In genomic region chrX:19231823-19232222, GRCm38 (mm10) we compare ENCODE assay signal across 28 mouse cellular contexts.
DNase-seq lines count a peak whose midpoint lies in the region; ATAC-seq and TF ChIP-seq lines count a peak whose summit lies in the region.
"Had no signal": no experiment of that assay in that cellular context is flagged by ENCODE, and none has a peak within 500 bp of the region (broad histone marks: within the 10 kb centered on the region; RNA-seq: fewer than 3 reads in every experiment).

No protein-coding gene starts in this region.

- no peak for DNase-seq in kidney, postnatal 0 days (ENCODE audit: low spot score)
- no peak for DNase-seq in liver, postnatal 0 days
- DNase-seq in liver, result no peak
- DNase-seq in 416B (ENCODE audit: low read depth), result peak; percentile 25
- DNase-seq in MEL (ENCODE audit: low read depth, low spot score), result peak; percentile 44
- no peak for DNase-seq in heart, adult 9 months (ENCODE audit: low spot score in 2 of 2)
- DNase-seq: adrenal gland, postnatal 14 days; cerebellum, adult 11-12 months; cerebellum, adult 9-11 months; embryo, embryonic 11 days; gastrocnemius, postnatal 14 days; heart, adult 18-20 months; heart, postnatal 4 days; kidney, adult 11 months; midbrain, embryonic 14.5 days; right cerebral cortex, adult 18-20 months; spleen, adult 18-20 months; thymus, postnatal 14 days had no signal

- no peak overlapping the region for H3K4me3 ChIP-seq in kidney, postnatal 0 days (replicated peaks; ENCODE audit: low read depth, low read length)
- no peak overlapping the region for H3K4me3 ChIP-seq in kidney, embryonic 15.5 days (replicated peaks)
- no peak overlapping the region for H3K4me3 ChIP-seq in liver, postnatal 0 days (ENCODE audit: low read depth, low read length)
- H3K4me3 ChIP-seq in MEL (ENCODE audit: control insufficient read depth in 1 of 2, insufficient read depth in 1 of 2, low read depth in 2 of 2, low read length in 2 of 2), result no peak overlapping the region
- H3K4me3 ChIP-seq: embryonic facial prominence, embryonic 12.5 days; forebrain, embryonic 15.5 days; heart, embryonic 12.5 days; hindbrain, embryonic 13.5 days; limb, embryonic 10.5 days; limb, embryonic 15.5 days; neural tube, embryonic 15.5 days had no signal

- ATAC-seq in kidney, postnatal 0 days (replicated peaks; ENCODE audit: low FRiP score, low read depth), result no peak
- ATAC-seq in kidney, embryonic 15.5 days (replicated peaks; ENCODE audit: low FRiP score), result no peak
- no peak for ATAC-seq in liver, postnatal 0 days
- ATAC-seq: forebrain, embryonic 15.5 days; lung, postnatal 0 days had no signal

- no peak overlapping the region for H3K4me2 ChIP-seq in kidney, postnatal 0 days (ENCODE audit: low read length)
- no peak overlapping the region for H3K4me2 ChIP-seq in kidney, embryonic 15.5 days
- H3K4me2 ChIP-seq in liver, postnatal 0 days (ENCODE audit: low read depth, low read length), result no peak overlapping the region
- H3K4me2 ChIP-seq: embryonic facial prominence, embryonic 12.5 days; forebrain, embryonic 15.5 days; heart, embryonic 12.5 days; hindbrain, embryonic 13.5 days; limb, embryonic 15.5 days; neural tube, embryonic 15.5 days had no signal

- H3K9ac ChIP-seq in kidney, postnatal 0 days (ENCODE audit: low read depth, low read length), result no peak overlapping the region
- no peak overlapping the region for H3K9ac ChIP-seq in kidney, embryonic 15.5 days
- no peak overlapping the region for H3K9ac ChIP-seq in liver, postnatal 0 days (replicated peaks)
- no peak overlapping the region for H3K9ac ChIP-seq in MEL (ENCODE audit: control insufficient read depth, low read depth, low read length, poor library complexity, severe bottlenecking)
- H3K9ac ChIP-seq: embryonic facial prominence, embryonic 12.5 days; forebrain, embryonic 15.5 days; heart, embryonic 12.5 days; hindbrain, embryonic 13.5 days; limb, embryonic 15.5 days; neural tube, embryonic 15.5 days had no signal

- peak; percentile 33 for TF ChIP-seq CTCF in kidney, postnatal 0 days (IDR thresholded peaks at IDR 0.05; ENCODE audit: low read depth)
- peak; percentile 19 for TF ChIP-seq CTCF in liver, postnatal 0 days (IDR thresholded peaks at IDR 0.05; ENCODE audit: low read depth)
- peak in 1 of 3 experiments; percentile 49; a peak in 2 of 6 replicates for TF ChIP-seq CTCF in MEL (IDR thresholded peaks at IDR 0.05 in 2 of 3, conservative IDR thresholded peaks at IDR 0.05 in 1 of 3; ENCODE audit: control insufficient read depth in 1 of 3, insufficient read depth in 1 of 3, low read depth in 2 of 3, low read length in 3 of 3, poor library complexity in 1 of 3, severe bottlenecking in 1 of 3)

- peaks cover 4% of the 10 kb centered on the region for H3K79me2 ChIP-seq in MEL (ENCODE audit: control insufficient read depth, insufficient read depth, low read length, poor library complexity)

- H3K27me3 ChIP-seq in kidney, postnatal 0 days (ENCODE audit: insufficient read depth, low read length), result no peaks in the 10 kb centered on the region
- no peaks in the 10 kb centered on the region for H3K27me3 ChIP-seq in kidney, embryonic 15.5 days
- H3K27me3 ChIP-seq in liver, postnatal 0 days (ENCODE audit: insufficient read depth, low read length), result no peaks in the 10 kb centered on the region
- H3K27me3 ChIP-seq in MEL (ENCODE audit: control insufficient read depth in 1 of 2, insufficient read depth in 2 of 2, low read length in 2 of 2), result no peaks in the 10 kb centered on the region
- H3K27me3 ChIP-seq: embryonic facial prominence, embryonic 12.5 days; forebrain, embryonic 15.5 days; heart, embryonic 12.5 days; hindbrain, embryonic 13.5 days; limb, embryonic 15.5 days; neural tube, embryonic 15.5 days had no signal

- no peaks in the 10 kb centered on the region for H3K36me3 ChIP-seq in kidney, postnatal 0 days (ENCODE audit: insufficient read depth, low read length)
- H3K36me3 ChIP-seq in kidney, embryonic 15.5 days, result no peaks in the 10 kb centered on the region
- H3K36me3 ChIP-seq in liver, postnatal 0 days (replicated peaks; ENCODE audit: insufficient read depth, low read length), result no peaks in the 10 kb centered on the region
- H3K36me3 ChIP-seq in MEL (ENCODE audit: control insufficient read depth in 1 of 2, insufficient read depth in 2 of 2, low read length in 2 of 2), result peaks cover 8 to 15% of the 10 kb centered on the region in 2 experiments
- H3K36me3 ChIP-seq: embryonic facial prominence, embryonic 12.5 days; forebrain, embryonic 15.5 days; heart, embryonic 12.5 days; hindbrain, embryonic 13.5 days; limb, embryonic 10.5 days; limb, embryonic 15.5 days; neural tube, embryonic 15.5 days had no signal

- TF ChIP-seq POLR2A in MEL (IDR thresholded peaks at IDR 0.05; ENCODE audit: control insufficient read depth in 1 of 2, insufficient read depth in 1 of 2, low read depth in 1 of 2, low read length in 2 of 2, poor library complexity in 1 of 2), result no peak

- no peak for TF ChIP-seq EP300 in liver, postnatal 0 days (IDR thresholded peaks at IDR 0.05; ENCODE audit: low read depth)
- TF ChIP-seq EP300 in MEL (IDR thresholded peaks at IDR 0.05; ENCODE audit: low read depth in 1 of 2, low read length in 2 of 2), result no peak

- TF ChIP-seq RAD21 in MEL (IDR thresholded peaks at IDR 0.05; ENCODE audit: low read depth, low read length), result peak; percentile 33

- WGBS in kidney, postnatal 0 days, result 81% methylated on average over 3 of the region's 3 CpGs
- 80% methylated on average over 3 of the region's 3 CpGs for WGBS in kidney, embryonic 15.5 days
- 71% methylated on average over 3 of the region's 3 CpGs for WGBS in liver, postnatal 0 days (ENCODE audit: insufficient replicate concordance)

- H3K27ac ChIP-seq in kidney, postnatal 0 days, result no peak overlapping the region
- H3K27ac ChIP-seq in kidney, embryonic 15.5 days, result no peak overlapping the region
- H3K27ac ChIP-seq in liver, postnatal 0 days (ENCODE audit: low read depth), result no peak overlapping the region
- no peak overlapping the region for H3K27ac ChIP-seq in MEL (ENCODE audit: control insufficient read depth, low read depth, low read length)
- H3K27ac ChIP-seq: embryonic facial prominence, embryonic 12.5 days; forebrain, embryonic 15.5 days; hindbrain, embryonic 13.5 days; limb, embryonic 10.5 days; limb, embryonic 15.5 days; macrophage; neural tube, embryonic 15.5 days had no signal

- no peaks in the 10 kb centered on the region for H3K9me3 ChIP-seq in kidney, postnatal 0 days (replicated peaks; ENCODE audit: low read length)
- H3K9me3 ChIP-seq in kidney, embryonic 15.5 days (replicated peaks), result no peaks in the 10 kb centered on the region
- no peaks in the 10 kb centered on the region for H3K9me3 ChIP-seq in liver, postnatal 0 days (ENCODE audit: low read length)
- no peaks in the 10 kb centered on the region for H3K9me3 ChIP-seq in MEL (replicated peaks; ENCODE audit: insufficient read depth, low read length)
- H3K9me3 ChIP-seq: embryonic facial prominence, embryonic 12.5 days; forebrain, embryonic 15.5 days; heart, embryonic 12.5 days; hindbrain, embryonic 13.5 days; limb, embryonic 10.5 days; limb, embryonic 15.5 days; neural tube, embryonic 15.5 days had no signal

- no peaks in the 10 kb centered on the region for H3K4me1 ChIP-seq in kidney, postnatal 0 days (replicated peaks; ENCODE audit: insufficient read depth, low read length)
- no peaks in the 10 kb centered on the region for H3K4me1 ChIP-seq in kidney, embryonic 15.5 days
- no peaks in the 10 kb centered on the region for H3K4me1 ChIP-seq in liver, postnatal 0 days (ENCODE audit: insufficient read depth)
- peaks cover 4% of the 10 kb centered on the region in 2 experiments; a peak in 1 of 4 replicates for H3K4me1 ChIP-seq in MEL (ENCODE audit: control insufficient read depth in 1 of 2, insufficient read depth in 2 of 2, low read length in 2 of 2)
- H3K4me1 ChIP-seq: embryonic facial prominence, embryonic 12.5 days; forebrain, embryonic 15.5 days; heart, embryonic 12.5 days; hindbrain, embryonic 13.5 days; limb, embryonic 10.5 days; limb, embryonic 15.5 days; neural tube, embryonic 15.5 days had no signal

TF ChIP-seq in MEL, 35 proteins besides CTCF, POLR2A, EP300 and RAD21:
- TF ChIP-seq ELF1 (IDR thresholded peaks at IDR 0.05; ENCODE audit: low read depth, low read length) (no peak), SMC3 (IDR thresholded peaks at IDR 0.05; ENCODE audit: low read depth, low read length) (peak; percentile 44)

Comparison
In these comparisons a context has a peak if more than half of its experiments do, and no peak if none do; other contexts are left out.
1. DNase-seq: peak in 416B (single experiment) and MEL (single experiment); none in kidney, postnatal 0 days (single experiment), liver, postnatal 0 days (single experiment), liver (single experiment) and heart, adult 9 months (0 of 2).